Comparison of ENCODE assay signal across 22 mouse cellular contexts in genomic region chr9:23171361-23171760, GRCm38 (mm10).
"Had no signal": no experiment of that assay in that cellular context is flagged by ENCODE, and none has a peak within 500 bp of the region (broad histone marks: within the 10 kb centered on the region; RNA-seq: fewer than 3 reads in every experiment).

No protein-coding gene starts in this region.

- DNase-seq: heart, postnatal 10 days; heart, postnatal 14 days; heart, postnatal 36 days; heart, postnatal 4 days; kidney, adult 11 months; kidney, adult 18-20 months; kidney, adult 2 months; kidney, adult 8-10 months; kidney, adult 9 months; kidney, postnatal 10 days; kidney, postnatal 14 days; kidney, postnatal 25 days; kidney, postnatal 36 days; kidney, postnatal 4 days; layer of hippocampus, adult 9-11 months; layer of hippocampus, postnatal 36 days had no signal

- ATAC-seq: hindbrain, embryonic 16.5 days; hindbrain, postnatal 0 days; inflammation-experienced regulatory T-cells, adult 6 months; intestine, embryonic 15.5 days; intestine, embryonic 16.5 days; intestine, postnatal 0 days had no signal
